Mouse (Mus musculus): Measurements from ENCODE around the gene Olfr92. TPM values are rescaled to one million over a fixed set of nuclear protein-coding genes. Genes with fewer than 3 reads are reported as not detected.

Gene Olfr92
- total and polyA plus RNA-seq, 3 experiments, result not detected

DNA sequence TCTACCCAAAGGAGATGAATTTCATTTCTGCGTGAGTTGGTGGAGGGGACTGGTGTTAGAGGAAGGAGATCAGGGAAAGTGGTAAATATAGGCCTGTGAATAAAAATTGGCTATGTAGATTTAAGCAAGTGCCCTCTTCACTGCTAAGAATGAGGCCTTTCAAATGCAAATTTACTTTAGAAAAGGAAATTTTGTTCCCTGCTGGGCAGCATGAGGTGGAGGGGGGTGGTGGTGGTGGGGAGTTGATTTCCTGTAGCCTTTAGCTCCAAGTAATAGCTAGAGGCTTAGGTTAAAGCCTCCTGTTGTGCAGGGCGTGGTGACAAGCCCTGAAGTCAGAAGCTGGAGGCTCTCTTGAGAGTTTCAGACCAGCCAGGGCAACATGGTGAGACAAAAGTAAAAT lies 40.9 kb downstream of the Olfr92 start:
- H3K36me3 ChIP-seq (replicated peaks), result peaks cover 9% of the 10 kb centered on the region
- TF ChIP-seq GATA1 (IDR thresholded peaks at IDR 0.05; ENCODE audit: borderline replicate concordance, low read length) (no peak), POLR2AphosphoS5 (IDR thresholded peaks at IDR 0.05; ENCODE audit: insufficient replicate concordance, low read depth, low read length) (no peak), TAL1 (conservative IDR thresholded peaks at IDR 0.05; ENCODE audit: low read depth, low read length) (no peak), GATA2 (IDR thresholded peaks at IDR 0.05; ENCODE audit: borderline replicate concordance, low read depth, low read length) (no peak), CTCF (IDR thresholded peaks at IDR 0.05; ENCODE audit: low read depth, low read length) (no peak)
- H3K9me3 ChIP-seq (replicated peaks), result no peaks in the 10 kb centered on the region
- no peak for ATAC-seq (ENCODE audit: extremely low read depth, insufficient number of reproducible peaks, low FRiP score, poor library complexity, severe bottlenecking)
- H3K4me3 ChIP-seq (ENCODE audit: low read depth, low read length), result no peak overlapping the region
- H3K4me1 ChIP-seq (ENCODE audit: insufficient read depth, low read depth, low read length), result no peaks in the 10 kb centered on the region
- 0 out of 2 replicates have a peak, but pooled peaks cover 2% of the 10 kb centered on the region for H3K27me3 ChIP-seq (ENCODE audit: insufficient read depth, low read length)
- DNase-seq (ENCODE audit: low spot score), result no peak

DNA sequence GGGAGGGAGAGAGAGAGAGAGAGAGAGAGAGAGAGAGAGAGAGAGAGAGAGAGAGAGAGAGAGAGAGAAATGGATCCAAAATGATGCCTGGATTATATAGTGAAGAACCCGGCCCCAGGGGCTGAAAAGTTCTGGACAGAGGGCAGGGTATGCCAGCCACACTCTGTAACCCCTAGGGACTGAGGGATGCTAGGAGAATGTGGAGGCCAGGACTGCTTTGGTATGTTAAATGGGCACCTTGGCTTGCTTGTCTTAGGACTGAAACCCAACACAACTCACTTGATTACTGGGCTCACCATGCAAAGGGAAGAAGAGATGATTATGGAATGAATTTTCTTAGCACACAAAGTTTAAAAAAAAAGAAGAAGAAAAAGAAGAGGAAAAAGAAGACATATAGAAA lies 41.7 kb downstream of the Olfr92 start:
- H3K4me1 ChIP-seq (ENCODE audit: insufficient read depth, low read depth, low read length), result no peaks in the 10 kb centered on the region
- TF ChIP-seq GATA1 (IDR thresholded peaks at IDR 0.05; ENCODE audit: borderline replicate concordance, low read length) (no peak), CTCF (IDR thresholded peaks at IDR 0.05; ENCODE audit: low read depth, low read length) (no peak), GATA2 (IDR thresholded peaks at IDR 0.05; ENCODE audit: borderline replicate concordance, low read depth, low read length) (no peak), POLR2AphosphoS5 (IDR thresholded peaks at IDR 0.05; ENCODE audit: insufficient replicate concordance, low read depth, low read length) (no peak)
- DNase-seq (ENCODE audit: low spot score) (no peak), ATAC-seq (ENCODE audit: extremely low read depth, insufficient number of reproducible peaks, low FRiP score, poor library complexity, severe bottlenecking) (no peak)
- 0 out of 2 replicates have a peak, but pooled peaks cover 2% of the 10 kb centered on the region for H3K27me3 ChIP-seq (ENCODE audit: insufficient read depth, low read length)
- peaks cover 16% of the 10 kb centered on the region for H3K36me3 ChIP-seq (replicated peaks)
- no peaks in the 10 kb centered on the region for H3K9me3 ChIP-seq (replicated peaks)
- H3K4me3 ChIP-seq (ENCODE audit: low read depth, low read length), result no peak overlapping the region

DNA sequence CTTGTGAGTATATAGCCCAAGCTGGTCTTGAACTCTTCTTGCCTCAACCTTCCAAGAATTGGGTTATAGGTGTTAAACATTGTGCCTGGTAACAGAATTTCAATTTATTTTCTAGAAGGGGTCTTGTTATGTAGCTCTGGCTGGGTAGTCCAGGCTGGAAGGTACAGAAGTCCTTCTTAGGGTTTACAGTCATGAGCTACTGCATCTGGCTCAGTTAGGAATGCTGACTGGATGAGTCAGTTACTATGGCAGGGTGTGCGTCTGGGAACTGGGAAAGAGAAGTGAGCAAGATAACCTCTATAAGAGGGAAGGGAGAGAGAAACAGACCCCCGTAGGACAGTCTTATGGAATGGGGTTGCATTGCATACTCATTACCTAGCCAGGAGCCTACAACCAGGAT lies 44.1 kb downstream of the Olfr92 start:
- H3K4me1 ChIP-seq (ENCODE audit: insufficient read depth, low read depth, low read length), result no peaks in the 10 kb centered on the region

DNA sequence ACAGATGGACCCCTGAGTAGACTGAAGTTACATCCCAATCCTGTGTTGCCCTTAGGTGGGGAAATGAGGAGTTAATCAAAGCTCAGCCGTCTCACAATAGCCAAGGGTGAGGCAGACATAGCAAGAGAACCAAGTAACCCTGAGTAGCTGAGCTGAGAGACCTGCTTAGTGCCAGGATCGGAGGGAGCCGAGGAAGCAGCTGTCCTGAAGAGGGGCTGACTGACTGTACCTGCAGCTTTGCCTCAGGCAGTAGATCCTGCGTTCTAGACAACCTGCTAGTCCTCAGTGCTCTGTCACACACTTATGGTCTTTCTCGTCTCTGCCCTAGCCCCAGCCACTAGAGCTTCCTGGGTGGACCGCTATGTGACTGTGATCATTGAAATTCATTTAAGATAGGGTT lies 44.7 kb downstream of the Olfr92 start:
- ATAC-seq (ENCODE audit: extremely low read depth, insufficient number of reproducible peaks, low FRiP score, poor library complexity, severe bottlenecking) (no peak), DNase-seq (ENCODE audit: low spot score) (no peak)
- 0 out of 2 replicates have a peak, but pooled peaks cover 1% of the 10 kb centered on the region for H3K27me3 ChIP-seq (ENCODE audit: insufficient read depth, low read length)
- H3K4me1 ChIP-seq (ENCODE audit: insufficient read depth, low read depth, low read length), result no peaks in the 10 kb centered on the region
- TF ChIP-seq TAL1 (conservative IDR thresholded peaks at IDR 0.05; ENCODE audit: low read depth, low read length) (no peak), GATA2 (IDR thresholded peaks at IDR 0.05; ENCODE audit: borderline replicate concordance, low read depth, low read length) (no peak)
- no peaks in the 10 kb centered on the region for H3K9me3 ChIP-seq (replicated peaks)
- no peak overlapping the region for H3K4me3 ChIP-seq (ENCODE audit: low read depth, low read length)
- H3K36me3 ChIP-seq (replicated peaks), result peaks cover 38% of the 10 kb centered on the region

More for the DNA sequence above, 44.1 kb downstream of the Olfr92 start:
- 0 out of 2 replicates have a peak, but pooled peaks cover 2% of the 10 kb centered on the region for H3K27me3 ChIP-seq (ENCODE audit: insufficient read depth, low read length)
- ATAC-seq (ENCODE audit: extremely low read depth, insufficient number of reproducible peaks, low FRiP score, poor library complexity, severe bottlenecking) (no peak), DNase-seq (ENCODE audit: low spot score) (no peak)
- H3K9me3 ChIP-seq (replicated peaks), result no peaks in the 10 kb centered on the region
- no peak for TF ChIP-seq GATA2 (IDR thresholded peaks at IDR 0.05; ENCODE audit: borderline replicate concordance, low read depth, low read length)
- no peak for TF ChIP-seq GATA1 (IDR thresholded peaks at IDR 0.05; ENCODE audit: borderline replicate concordance, low read length)
- no peak for TF ChIP-seq TAL1 (conservative IDR thresholded peaks at IDR 0.05; ENCODE audit: low read depth, low read length)
- no peak for TF ChIP-seq POLR2AphosphoS5 (IDR thresholded peaks at IDR 0.05; ENCODE audit: insufficient replicate concordance, low read depth, low read length)
- TF ChIP-seq CTCF (IDR thresholded peaks at IDR 0.05; ENCODE audit: low read depth, low read length), result no peak
- H3K36me3 ChIP-seq (replicated peaks), result peaks cover 33% of the 10 kb centered on the region
- no peak overlapping the region for H3K4me3 ChIP-seq (ENCODE audit: low read depth, low read length)

DNA sequence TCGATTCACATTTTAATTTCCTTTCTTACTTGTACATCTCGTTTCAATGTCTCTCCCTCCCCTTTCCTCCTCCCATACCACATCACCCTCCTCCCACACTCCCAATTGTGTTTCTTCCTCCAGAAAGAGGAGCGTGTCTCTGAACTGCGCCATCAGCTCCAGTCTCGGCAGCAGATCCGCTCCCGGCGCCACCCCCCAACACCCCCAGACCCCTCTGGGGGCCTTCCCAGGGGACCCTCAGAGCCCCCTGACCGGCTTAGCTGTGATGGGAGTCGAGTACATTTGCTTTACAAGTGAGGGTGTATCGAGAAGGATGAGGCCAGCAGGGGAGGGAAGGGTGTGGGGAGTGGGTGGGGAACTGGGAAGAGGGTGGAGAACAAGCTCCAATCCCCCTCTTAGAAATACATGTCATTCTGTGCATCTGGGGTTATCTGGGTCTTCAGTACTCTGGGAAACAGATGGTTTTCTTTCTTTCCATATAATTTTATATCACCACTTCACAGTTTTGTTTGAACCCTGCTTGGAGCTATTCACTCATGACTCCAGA lies 47.1 kb downstream of the Olfr92 start:
- no peaks in the 10 kb centered on the region for H3K27me3 ChIP-seq (ENCODE audit: insufficient read depth, low read length)
- no peaks in the 10 kb centered on the region for H3K4me1 ChIP-seq (ENCODE audit: insufficient read depth, low read depth, low read length)
- H3K9me3 ChIP-seq (replicated peaks), result no peaks in the 10 kb centered on the region
- no peak overlapping the region for H3K4me3 ChIP-seq (ENCODE audit: low read depth, low read length)
- ATAC-seq (ENCODE audit: extremely low read depth, insufficient number of reproducible peaks, low FRiP score, poor library complexity, severe bottlenecking) (no peak), DNase-seq (ENCODE audit: low spot score) (no peak)
- no peak for TF ChIP-seq POLR2AphosphoS5 (IDR thresholded peaks at IDR 0.05; ENCODE audit: insufficient replicate concordance, low read depth, low read length)
- no peak for TF ChIP-seq TAL1 (conservative IDR thresholded peaks at IDR 0.05; ENCODE audit: low read depth, low read length)
- no peak for TF ChIP-seq GATA2 (IDR thresholded peaks at IDR 0.05; ENCODE audit: borderline replicate concordance, low read depth, low read length)
- TF ChIP-seq CTCF (IDR thresholded peaks at IDR 0.05; ENCODE audit: low read depth, low read length), result no peak
- TF ChIP-seq GATA1 (IDR thresholded peaks at IDR 0.05; ENCODE audit: borderline replicate concordance, low read length), result no peak
- peaks cover 59% of the 10 kb centered on the region for H3K36me3 ChIP-seq (replicated peaks)

DNA sequence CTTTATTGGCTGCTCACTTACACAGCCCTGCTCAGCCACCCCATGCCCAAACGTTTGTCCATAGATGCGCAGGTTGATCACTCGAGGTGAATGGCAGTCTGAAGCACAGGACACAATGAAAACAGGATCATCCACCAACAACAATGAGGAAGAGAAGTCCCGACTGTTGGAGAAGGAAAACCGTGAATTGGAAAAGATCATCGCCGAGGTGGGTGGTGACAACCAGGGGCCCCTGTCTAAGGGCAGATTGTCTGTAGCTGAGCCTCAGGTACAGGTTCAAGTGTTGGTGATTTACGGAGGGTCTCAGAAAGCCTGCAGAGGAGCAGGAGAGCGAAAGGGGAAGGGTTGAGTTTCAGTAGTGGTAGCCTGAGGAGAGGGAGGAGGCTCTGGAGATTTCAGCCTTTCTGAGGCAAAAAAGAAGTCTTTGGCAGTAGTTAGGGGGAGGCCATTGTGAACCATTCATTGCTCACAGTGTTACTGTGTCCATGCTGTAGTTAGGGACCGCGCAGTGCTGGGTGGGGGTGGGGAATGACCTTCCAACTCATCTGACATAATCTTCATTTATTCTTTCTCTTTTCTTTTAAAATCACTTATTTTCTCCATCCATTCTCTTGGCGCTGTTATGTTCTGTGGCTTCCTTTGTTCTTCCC lies 47.7 kb downstream of the Olfr92 start:
- H3K36me3 ChIP-seq (replicated peaks), result peaks cover 65% of the 10 kb centered on the region
- ATAC-seq (ENCODE audit: extremely low read depth, insufficient number of reproducible peaks, low FRiP score, poor library complexity, severe bottlenecking) (no peak), DNase-seq (ENCODE audit: low spot score) (no peak)
- no peaks in the 10 kb centered on the region for H3K9me3 ChIP-seq (replicated peaks)
- no peaks in the 10 kb centered on the region for H3K4me1 ChIP-seq (ENCODE audit: insufficient read depth, low read depth, low read length)
- no peaks in the 10 kb centered on the region for H3K27me3 ChIP-seq (ENCODE audit: insufficient read depth, low read length)
- TF ChIP-seq TAL1 (conservative IDR thresholded peaks at IDR 0.05; ENCODE audit: low read depth, low read length) (no peak), POLR2AphosphoS5 (IDR thresholded peaks at IDR 0.05; ENCODE audit: insufficient replicate concordance, low read depth, low read length) (no peak), GATA2 (IDR thresholded peaks at IDR 0.05; ENCODE audit: borderline replicate concordance, low read depth, low read length) (no peak), CTCF (IDR thresholded peaks at IDR 0.05; ENCODE audit: low read depth, low read length) (no peak), GATA1 (IDR thresholded peaks at IDR 0.05; ENCODE audit: borderline replicate concordance, low read length) (no peak)
- H3K4me3 ChIP-seq (ENCODE audit: low read depth, low read length), result no peak overlapping the region
